Mouse (Mus musculus) limb, embryonic 11.5 days (tissue): ENCODE results near the gene Pex14. TPM values are rescaled to one million over a fixed set of nuclear protein-coding genes. Genes with fewer than 3 reads are reported as not detected.
A peak's percentile ranks its signal among the peaks of the same experiment; 100 is the strongest.

Experiments used
- ATAC-seq: fragments of 200-750 bp; cut with Nextera tagmentation; 2 replicates; pipeline ENCODE4 v1.8.0; 2017; ENCODE audit warnings: low read depth; ENCODE audit not compliant: insufficient number of reproducible peaks, low FRiP score, low TSS enrichment
- DNase-seq: peaks from one replicate; pipeline ENCODE4 v3.0.0-alpha.2; 2015; ENCODE audit warnings: low spot score
- H3K27ac ChIP-seq: fragments of 300-500 bp; sonication (generic); replicated peaks from 2 replicates; pipeline ENCODE4 v1.5.1; 2014; ENCODE audit warnings: low read depth, mild to moderate bottlenecking, low read length
- H3K27me3 ChIP-seq: fragments of 300-500 bp; sonication (generic); 2 replicates; pipeline ENCODE4 v1.6.1; 2014; ENCODE audit warnings: mild to moderate bottlenecking, low read length, mixed read lengths; ENCODE audit not compliant: control insufficient read depth, insufficient read depth
- H3K36me3 ChIP-seq: fragments of 300-500 bp; sonication (generic); 2 replicates; pipeline ENCODE4 v1.6.1; 2014; ENCODE audit warnings: mild to moderate bottlenecking, low read length, moderate library complexity, mixed read lengths; ENCODE audit not compliant: control insufficient read depth, insufficient read depth
- H3K4me1 ChIP-seq: fragments of 300-500 bp; sonication (generic); 2 replicates; pipeline ENCODE4 v1.6.1; 2014; ENCODE audit warnings: low read length, mixed read lengths; ENCODE audit not compliant: control insufficient read depth, insufficient read depth
- H3K4me2 ChIP-seq: fragments of 300-500 bp; sonication (generic); 2 replicates; pipeline ENCODE4 v1.6.1; 2014; ENCODE audit warnings: low read depth, mild to moderate bottlenecking, moderate library complexity; ENCODE audit not compliant: severe bottlenecking
- H3K4me3 ChIP-seq: fragments of 300-500 bp; sonication (generic); 2 replicates; pipeline ENCODE4 v1.5.1; 2014; ENCODE audit warnings: low read depth, low read length
- H3K9ac ChIP-seq: fragments of 300-500 bp; sonication (generic); 2 replicates; pipeline ENCODE4 v1.6.1; 2014; ENCODE audit warnings: mild to moderate bottlenecking, low read length
- H3K9me3 ChIP-seq: fragments of 300-500 bp; sonication (generic); 2 replicates; pipeline ENCODE4 v1.6.1; 2016; ENCODE audit warnings: low read length; ENCODE audit not compliant: control insufficient read depth
- WGBS: fragments of 180-500 bp; shearing (Covaris S2); extraction: QIAGEN DNeasy Blood & Tissue Kit; methylation state at CpG from one replicate; pipeline ENCODE4 v1.1.7; 2014; 5-methylcytosine and 5-hydroxymethylcytosine counted together
- polyA plus RNA-seq: library from polyadenylated mRNA; unstranded; fragments of >200 nt; fragmentation: Nextera tagmentation; extraction: Ambion mirVana; gene quantifications from 2 replicates; pipeline ENCODE4 v1.2.1, GENCODE M21; 2014

Pex14 gene
- polyA plus RNA-seq, 1 experiment from 2014 or later: 41.1 TPM

DNA sequence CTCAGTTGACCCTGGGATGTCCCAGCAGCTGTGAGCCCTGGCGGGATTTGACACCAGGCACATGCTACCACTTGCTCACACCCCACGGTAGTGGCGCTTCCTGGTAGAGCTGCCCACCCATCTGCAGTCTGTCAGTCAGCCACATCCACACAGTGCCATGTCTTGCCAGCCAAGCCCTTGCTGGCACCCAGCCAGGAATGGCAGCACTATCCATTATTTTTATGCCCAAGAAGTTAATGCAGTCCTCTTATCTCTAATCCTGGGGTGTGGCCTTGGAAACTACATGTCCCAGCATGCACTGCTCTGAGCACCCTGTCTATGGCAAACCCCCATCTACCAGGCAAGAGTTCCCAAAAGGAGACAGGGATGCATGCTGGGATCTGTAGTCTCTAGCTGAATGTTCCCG lies 154.2 kb downstream of the Pex14 start:
- peaks cover 11% of the 10 kb centered on the region for H3K27me3 ChIP-seq
- H3K4me3 ChIP-seq: no peak overlapping the region
- DNase-seq (no peak), ATAC-seq (no peak)
- no peak overlapping the region for H3K4me2 ChIP-seq
- no peak overlapping the region for H3K9ac ChIP-seq
- WGBS: 68% methylated on average over 4 of the region's 4 CpGs
- no peaks in the 10 kb centered on the region for H3K36me3 ChIP-seq
- no peak overlapping the region for H3K27ac ChIP-seq
- H3K9me3 ChIP-seq: no peaks in the 10 kb centered on the region
- peaks cover 35% of the 10 kb centered on the region for H3K4me1 ChIP-seq

DNA sequence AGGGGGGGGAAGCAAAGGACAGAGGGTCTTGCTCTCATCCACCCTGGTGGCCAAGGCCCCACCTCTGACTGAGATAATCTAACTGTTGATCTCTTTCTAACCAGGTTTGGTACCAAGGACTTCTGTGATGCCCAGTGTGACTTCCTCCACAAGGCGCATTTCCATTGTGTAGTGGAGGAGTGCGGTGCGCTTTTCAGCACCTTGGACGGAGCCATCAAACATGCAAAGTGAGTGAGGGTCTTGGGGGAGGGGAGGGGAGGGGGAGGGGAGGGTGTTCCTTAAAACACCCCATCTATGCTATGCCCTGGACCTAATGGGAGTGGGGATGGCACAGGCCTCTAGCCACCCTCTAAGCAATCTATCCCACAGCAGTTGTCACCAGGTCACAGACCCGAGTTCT lies 156.6 kb downstream of the Pex14 start:
- H3K4me1 ChIP-seq: peaks cover 29% of the 10 kb centered on the region
- no peaks in the 10 kb centered on the region for H3K36me3 ChIP-seq
- H3K4me3 ChIP-seq: no peak overlapping the region
- peak; percentile 70 for DNase-seq
- ATAC-seq: no peak
- H3K4me2 ChIP-seq: no peak overlapping the region
- H3K27ac ChIP-seq: no peak overlapping the region
- H3K27me3 ChIP-seq: peaks cover 5% of the 10 kb centered on the region; the same call in 1 of the 2 replicates
- no peak overlapping the region for H3K9ac ChIP-seq
- no peaks in the 10 kb centered on the region for H3K9me3 ChIP-seq
- 25% methylated on average over 5 of the region's 5 CpGs for WGBS

DNA sequence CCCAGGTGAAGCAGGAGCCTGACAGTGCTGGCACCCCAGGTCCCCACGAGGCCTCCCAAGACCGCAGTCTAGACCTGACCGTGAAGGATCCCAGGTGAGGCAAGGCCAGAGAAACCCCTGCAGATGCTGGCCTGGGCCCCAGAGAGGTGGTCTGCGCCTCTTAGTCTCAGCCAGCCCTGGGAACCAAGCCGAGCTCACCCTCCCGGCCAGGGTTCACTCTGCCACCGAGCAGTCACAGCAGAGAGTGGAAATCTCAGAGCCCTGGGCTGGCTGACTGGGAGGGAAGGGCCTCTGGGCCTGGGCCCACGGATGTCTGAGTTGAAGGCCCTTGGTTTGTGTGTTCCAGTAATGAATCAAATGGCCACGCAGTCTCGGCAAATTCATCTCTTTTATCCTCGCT lies 158.4 kb downstream of the Pex14 start:
- Histone ChIP-seq H3K9ac (no peak overlapping the region), H3K4me3 (no peak overlapping the region), H3K4me1 (peaks cover 22% of the 10 kb centered on the region), H3K27ac (no peak overlapping the region), H3K27me3 (peaks cover 5% of the 10 kb centered on the region; the same call in 1 of the 2 replicates), H3K36me3 (no peaks in the 10 kb centered on the region), H3K4me2 (no peak overlapping the region), H3K9me3 (no peaks in the 10 kb centered on the region)
- DNase-seq: no peak
- ATAC-seq: no peak
- 54% methylated on average over 11 of the region's 11 CpGs for WGBS

DNA sequence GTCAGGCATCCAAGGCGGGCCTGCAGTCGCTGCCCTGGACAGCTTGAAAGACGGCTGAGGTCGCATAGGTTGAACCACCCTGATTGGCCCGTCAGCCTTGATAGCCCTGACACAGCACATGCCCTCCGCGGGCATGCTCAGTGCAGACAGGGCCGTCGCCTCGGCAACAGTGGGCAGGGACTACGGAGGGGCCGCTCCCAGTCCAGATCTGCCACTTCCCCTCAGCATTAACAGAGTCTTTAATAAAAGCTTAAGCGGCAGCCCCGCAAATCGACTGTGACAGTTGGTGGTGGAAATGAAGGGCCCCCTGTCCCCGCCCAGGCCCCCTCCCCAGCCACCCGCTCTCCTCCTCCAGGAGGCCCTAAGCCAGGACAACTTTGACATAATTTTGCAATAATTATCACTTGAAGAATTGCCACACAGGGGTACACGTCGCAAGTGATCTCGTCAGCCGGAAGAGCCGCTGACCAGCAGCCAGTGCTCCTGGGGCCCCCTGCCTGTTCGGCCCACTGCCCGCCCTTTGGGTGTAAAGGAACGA lies 158.9 kb downstream of the Pex14 start:
- ATAC-seq (peak; percentile 77), DNase-seq (peak; percentile 82)
- 9% methylated on average over 25 of the region's 25 CpGs for WGBS
- no peak overlapping the region for H3K27ac ChIP-seq
- H3K4me3 ChIP-seq: no peak overlapping the region
- peaks cover 24% of the 10 kb centered on the region for H3K4me1 ChIP-seq
- peak overlapping the region; percentile 28; the same call in 1 of the 2 replicates for H3K4me2 ChIP-seq
- no peaks in the 10 kb centered on the region for H3K36me3 ChIP-seq
- H3K9me3 ChIP-seq: no peaks in the 10 kb centered on the region
- no peak overlapping the region for H3K9ac ChIP-seq
- H3K27me3 ChIP-seq: peaks cover 5% of the 10 kb centered on the region; the same call in 1 of the 2 replicates

DNA sequence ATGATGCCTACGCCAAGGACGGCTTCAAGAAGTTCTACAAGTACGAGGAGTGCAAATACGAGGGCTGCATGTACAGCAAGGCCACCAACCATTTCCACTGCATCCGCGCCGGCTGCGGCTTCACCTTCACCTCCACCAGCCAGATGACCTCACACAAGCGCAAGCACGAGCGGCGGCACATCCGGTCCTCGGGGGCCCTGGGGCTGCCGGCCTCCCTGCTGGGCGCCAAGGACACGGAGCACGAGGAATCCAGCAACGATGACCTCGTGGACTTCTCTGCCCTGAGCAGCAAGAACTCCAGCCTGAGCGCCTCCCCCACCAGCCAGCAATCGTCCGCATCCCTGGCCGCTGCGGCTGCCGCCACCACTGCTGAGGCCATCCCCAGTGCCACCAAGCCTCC lies 161.1 kb downstream of the Pex14 start:
- no peak overlapping the region for H3K27ac ChIP-seq
- ATAC-seq (no peak), DNase-seq (no peak)
- H3K4me3 ChIP-seq: no peak overlapping the region
- H3K4me2 ChIP-seq: no peak overlapping the region
- H3K9me3 ChIP-seq: no peaks in the 10 kb centered on the region
- no peak overlapping the region for H3K9ac ChIP-seq
- no peaks in the 10 kb centered on the region for H3K36me3 ChIP-seq
- WGBS: 87% methylated on average over 25 of the region's 26 CpGs
- no peaks in the 10 kb centered on the region for H3K27me3 ChIP-seq
- peaks cover 32% of the 10 kb centered on the region for H3K4me1 ChIP-seq

DNA sequence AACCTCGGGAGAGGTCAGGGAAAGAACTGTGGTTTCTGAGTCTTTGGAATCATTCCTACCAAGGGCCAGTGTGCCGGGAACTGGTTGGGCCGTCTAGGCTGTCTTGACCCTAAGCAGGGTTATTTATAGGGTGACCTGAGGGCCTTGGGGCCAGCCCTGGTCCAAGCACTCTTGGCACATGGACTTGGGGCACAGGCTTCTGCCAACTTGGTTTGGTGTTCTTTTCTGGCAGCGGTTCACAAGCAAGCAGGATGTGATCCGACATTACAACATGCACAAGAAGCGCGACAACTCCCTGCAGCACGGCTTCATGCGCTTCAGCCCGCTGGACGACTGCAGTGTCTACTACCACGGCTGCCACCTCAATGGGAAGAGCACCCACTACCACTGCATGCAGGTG lies 162.9 kb downstream of the Pex14 start:
- Histone ChIP-seq H3K27ac (no peak overlapping the region), H3K4me1 (peaks cover 32% of the 10 kb centered on the region), H3K27me3 (no peaks in the 10 kb centered on the region; the same call in 1 of the 2 replicates), H3K9me3 (no peaks in the 10 kb centered on the region), H3K9ac (no peak overlapping the region), H3K4me3 (no peak overlapping the region), H3K36me3 (no peaks in the 10 kb centered on the region), H3K4me2 (no peak overlapping the region)
- DNase-seq (no peak), ATAC-seq (no peak)
- WGBS: 86% methylated on average over 12 of the region's 12 CpGs

DNA sequence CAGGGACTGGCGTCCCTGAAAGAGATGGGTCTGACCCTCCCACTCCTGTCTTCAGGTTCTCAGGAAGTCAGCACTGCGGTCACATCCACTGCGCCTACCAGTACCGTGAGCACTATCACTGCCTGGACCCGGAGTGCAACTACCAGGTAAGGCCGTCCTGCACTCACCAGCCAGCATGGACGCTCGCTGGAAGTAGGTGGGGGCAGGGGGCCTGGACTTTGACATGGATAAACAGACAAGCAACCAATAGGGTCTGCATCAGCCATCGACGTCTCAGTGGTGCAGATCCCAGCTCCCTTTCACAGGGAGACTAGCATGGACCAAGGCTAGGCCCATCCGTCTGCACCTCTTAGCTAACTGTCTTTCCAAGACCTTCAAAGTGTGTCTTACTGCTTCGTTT lies 163.6 kb downstream of the Pex14 start:
- WGBS: 86% methylated on average over 12 of the region's 12 CpGs
- Histone ChIP-seq H3K27me3 (no peaks in the 10 kb centered on the region; the same call in 1 of the 2 replicates), H3K9ac (no peak overlapping the region), H3K27ac (no peak overlapping the region), H3K4me1 (peaks cover 27% of the 10 kb centered on the region), H3K4me2 (no peak overlapping the region), H3K4me3 (no peak overlapping the region), H3K9me3 (no peaks in the 10 kb centered on the region), H3K36me3 (no peaks in the 10 kb centered on the region)
- ATAC-seq (no peak), DNase-seq (no peak)

DNA sequence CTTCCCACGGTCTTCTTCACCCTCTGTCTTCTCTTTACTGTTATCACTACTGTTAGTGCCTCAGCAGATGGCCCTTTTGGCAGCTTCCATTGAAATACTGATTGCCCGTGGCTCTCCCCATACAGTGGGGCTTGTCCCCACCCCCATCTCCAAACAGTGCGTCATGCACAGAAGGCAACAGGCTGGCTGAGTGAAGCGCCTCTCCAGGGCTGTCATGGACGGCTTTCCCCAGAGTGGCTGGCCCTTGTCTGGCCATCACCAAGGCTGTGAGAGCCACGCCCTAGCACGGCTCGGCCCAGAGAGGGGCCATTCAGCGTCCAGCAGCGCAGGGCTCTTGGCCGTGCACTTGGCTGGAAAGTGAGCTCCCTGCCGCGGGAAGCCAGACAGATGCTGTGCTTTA lies 164.5 kb downstream of the Pex14 start:
- Histone ChIP-seq H3K4me2 (no peak overlapping the region), H3K4me3 (no peak overlapping the region), H3K9me3 (no peaks in the 10 kb centered on the region), H3K27me3 (no peaks in the 10 kb centered on the region; the same call in 1 of the 2 replicates), H3K4me1 (peaks cover 22% of the 10 kb centered on the region), H3K9ac (0 out of 2 replicates have a peak overlapping the region, but pooled peaks have one; percentile 17), H3K27ac (no peak overlapping the region), H3K36me3 (no peaks in the 10 kb centered on the region)
- 26% methylated on average over 13 of the region's 13 CpGs for WGBS
- ATAC-seq (no peak), DNase-seq (no peak)

DNA sequence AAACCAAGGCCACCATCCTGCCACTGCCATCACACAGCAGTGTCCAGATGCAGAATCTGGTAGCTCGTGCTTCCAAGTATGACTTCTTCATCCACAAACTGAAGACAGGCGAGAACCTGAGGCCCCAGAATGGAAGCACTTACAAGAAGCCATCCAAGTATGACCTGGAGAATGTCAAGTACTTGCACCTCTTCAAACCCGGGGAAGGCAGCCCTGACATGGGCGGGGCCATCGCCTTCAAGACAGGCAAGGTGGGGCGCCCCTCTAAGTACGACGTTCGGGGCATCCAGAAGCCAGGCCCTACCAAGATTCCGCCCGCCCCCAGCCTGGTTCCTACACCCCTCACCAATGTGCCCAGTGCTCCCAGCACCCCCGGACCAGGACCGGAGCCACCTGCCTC lies 166.6 kb downstream of the Pex14 start:
- ATAC-seq: no peak
- Histone ChIP-seq H3K4me1 (peaks cover 21% of the 10 kb centered on the region), H3K4me2 (no peak overlapping the region), H3K27me3 (no peaks in the 10 kb centered on the region; the same call in 1 of the 2 replicates), H3K27ac (no peak overlapping the region), H3K4me3 (no peak overlapping the region), H3K36me3 (no peaks in the 10 kb centered on the region), H3K9ac (no peak overlapping the region), H3K9me3 (no peaks in the 10 kb centered on the region)
- WGBS: 86% methylated on average over 13 of the region's 13 CpGs
- DNase-seq: no peak
